Mouse (Mus musculus) megakaryocyte-erythroid progenitor cell, adult 5 weeks (primary cell): ENCODE data around the gene Kynu. TPM values are rescaled to one million over a fixed set of nuclear protein-coding genes. Genes with fewer than 3 reads are reported as not detected.

Experiments
- polyA plus RNA-seq: library from polyadenylated mRNA; stranded (reverse); fragments of >175 nt; gene quantifications from 2 replicates; pipeline ENCODE4 v1.2.3, GENCODE M21; 2012

Gene Kynu
- polyA plus RNA-seq, result 0.13 and 0.21 TPM in 2 replicates

GRCm38 (mm10) chr2:43555062-43555888 is at the start of gene Kynu:
TSS of gene Kynu (plus strand) at chr2:43555329.

Other genes starting within 250 kb of the Kynu start
- 2.8 and 3.3 TPM in 2 replicates for gene Arhgap15, start 193.5 kb downstream of the Kynu start, polyA plus RNA-seq